Mouse (Mus musculus): Measurements from ENCODE around the gene Vamp1. TPM values are rescaled to one million over a fixed set of nuclear protein-coding genes. Genes with fewer than 3 reads are reported as not detected.

Gene Vamp1
- polyA plus RNA-seq (2015; fragmentation: Nextera tagmentation; extraction: Ambion mirVana): 4.3 and 4.4 TPM in 2 replicates

- WGBS: under 1% methylated on average over 48 of the region's 48 CpGs
- peaks cover 33% of the 10 kb centered on the region for H3K27me3 ChIP-seq
Measured at GRCm38 (mm10) chr6:125215148-125215954, at the start of gene Vamp1. TSS of gene Vamp1 (plus strand) at chr6:125215551.

GRCm38 (mm10) chr6:125166051-125166751 is 49.1 kb upstream of the Vamp1 start, which contains the start of gene Gapdh:
TSS of gene Gapdh (minus strand) at chr6:125166467.
- H3K27me3 ChIP-seq: no peaks in the 10 kb centered on the region
- peak within 1 kb of the TSS; percentile 96 for H3K4me2 ChIP-seq
- H3K9me3 ChIP-seq: no peaks in the 10 kb centered on the region
- peak within 1 kb of the TSS; percentile 97 for H3K9ac ChIP-seq
- peak within 1 kb of the TSS; percentile 96 for H3K4me3 ChIP-seq
- H3K36me3 ChIP-seq: peaks cover 66% of the 10 kb centered on the region
- under 1% methylated on average over 18 of the region's 18 CpGs for WGBS
- H3K27ac ChIP-seq: peak within 1 kb of the TSS; percentile 93
- ATAC-seq (ENCODE audit: insufficient number of reproducible peaks, insufficient read depth, low FRiP score, low TSS enrichment, low read depth): peak; percentile 16; the same call in 1 of the 2 replicates
- peaks cover 47% of the 10 kb centered on the region for H3K4me1 ChIP-seq

More at GRCm38 (mm10) chr6:125215148-125215954, at the start of gene Vamp1:
- Histone ChIP-seq H3K27ac (peak within 1 kb of the TSS; percentile 55; the same call in 1 of the 2 replicates), H3K9ac (peak within 1 kb of the TSS; percentile 80), H3K4me2 (peak within 1 kb of the TSS; percentile 95), H3K4me1 (peaks cover 9% of the 10 kb centered on the region), H3K36me3 (no peaks in the 10 kb centered on the region), H3K9me3 (no peaks in the 10 kb centered on the region), H3K4me3 (peak within 1 kb of the TSS; percentile 65)
- ATAC-seq (ENCODE audit: insufficient number of reproducible peaks, insufficient read depth, low FRiP score, low TSS enrichment, low read depth): peak; percentile 91

GRCm38 (mm10) chr6:125166861-125167650 is 48.3 kb upstream of the Vamp1 start:
- 20% methylated on average over 10 of the region's 10 CpGs for WGBS
- peak overlapping the region; percentile 96 for H3K4me3 ChIP-seq

GRCm38 (mm10) chr6:125168086-125168485 is 47.3 kb upstream of the Vamp1 start:
- Histone ChIP-seq H3K27me3 (no peaks in the 10 kb centered on the region), H3K9me3 (no peaks in the 10 kb centered on the region), H3K27ac (peak overlapping the region; percentile 93; the same call in 1 of the 2 replicates), H3K4me2 (no peak overlapping the region), H3K36me3 (peaks cover 73% of the 10 kb centered on the region), H3K4me1 (peaks cover 36% of the 10 kb centered on the region), H3K9ac (peak overlapping the region; percentile 97; the same call in 1 of the 2 replicates), H3K4me3 (no peak overlapping the region)
- no peak for ATAC-seq (ENCODE audit: insufficient number of reproducible peaks, insufficient read depth, low FRiP score, low TSS enrichment, low read depth)
- 92% methylated on average over 14 of the region's 14 CpGs for WGBS

More at GRCm38 (mm10) chr6:125166861-125167650, 48.3 kb upstream of the Vamp1 start:
- Histone ChIP-seq H3K27ac (peak overlapping the region; percentile 93), H3K4me2 (peak overlapping the region; percentile 96), H3K9me3 (no peaks in the 10 kb centered on the region), H3K4me1 (peaks cover 41% of the 10 kb centered on the region), H3K36me3 (peaks cover 70% of the 10 kb centered on the region), H3K27me3 (no peaks in the 10 kb centered on the region), H3K9ac (peak overlapping the region; percentile 97)
- no peak for ATAC-seq (ENCODE audit: insufficient number of reproducible peaks, insufficient read depth, low FRiP score, low TSS enrichment, low read depth)

GRCm38 (mm10) chr6:125170194-125170593 is 45.2 kb upstream of the Vamp1 start:
- no peaks in the 10 kb centered on the region for H3K9me3 ChIP-seq
- no peak for ATAC-seq (ENCODE audit: insufficient number of reproducible peaks, insufficient read depth, low FRiP score, low TSS enrichment, low read depth)
- no peaks in the 10 kb centered on the region for H3K27me3 ChIP-seq
- H3K4me2 ChIP-seq: no peak overlapping the region
- peaks cover 22% of the 10 kb centered on the region for H3K4me1 ChIP-seq
- H3K9ac ChIP-seq: no peak overlapping the region
- no peak overlapping the region for H3K27ac ChIP-seq
- peaks cover 81% of the 10 kb centered on the region for H3K36me3 ChIP-seq
- no peak overlapping the region for H3K4me3 ChIP-seq
- WGBS: 88% methylated on average over 6 of the region's 6 CpGs

GRCm38 (mm10) chr6:125172474-125172873 is 42.9 kb upstream of the Vamp1 start:
- Histone ChIP-seq H3K4me1 (peaks cover 7% of the 10 kb centered on the region), H3K4me2 (no peak overlapping the region), H3K4me3 (no peak overlapping the region), H3K9ac (no peak overlapping the region), H3K27ac (no peak overlapping the region), H3K9me3 (no peaks in the 10 kb centered on the region), H3K36me3 (peaks cover 100% of the 10 kb centered on the region), H3K27me3 (no peaks in the 10 kb centered on the region)
- 94% methylated on average over 2 of the region's 2 CpGs for WGBS
- ATAC-seq (ENCODE audit: insufficient number of reproducible peaks, insufficient read depth, low FRiP score, low TSS enrichment, low read depth): no peak

GRCm38 (mm10) chr6:125173256-125173655 is 42.1 kb upstream of the Vamp1 start:
- Histone ChIP-seq H3K4me3 (no peak overlapping the region), H3K9me3 (no peaks in the 10 kb centered on the region), H3K4me2 (no peak overlapping the region), H3K9ac (no peak overlapping the region), H3K4me1 (no peaks in the 10 kb centered on the region), H3K36me3 (peaks cover 100% of the 10 kb centered on the region), H3K27ac (no peak overlapping the region), H3K27me3 (no peaks in the 10 kb centered on the region)
- no peak for ATAC-seq (ENCODE audit: insufficient number of reproducible peaks, insufficient read depth, low FRiP score, low TSS enrichment, low read depth)
- 93% methylated on average over 7 of the region's 7 CpGs for WGBS

- Histone ChIP-seq H3K4me2 (no peak overlapping the region), H3K4me3 (no peak overlapping the region), H3K4me1 (no peaks in the 10 kb centered on the region), H3K36me3 (peaks cover 99% of the 10 kb centered on the region), H3K27me3 (no peaks in the 10 kb centered on the region), H3K9ac (no peak overlapping the region), H3K27ac (no peak overlapping the region), H3K9me3 (no peaks in the 10 kb centered on the region)
- ATAC-seq (ENCODE audit: insufficient number of reproducible peaks, insufficient read depth, low FRiP score, low TSS enrichment, low read depth): no peak
- 93% methylated on average over 5 of the region's 5 CpGs for WGBS
Measured at GRCm38 (mm10) chr6:125175469-125175868, 39.9 kb upstream of the Vamp1 start.

- ATAC-seq (ENCODE audit: insufficient number of reproducible peaks, insufficient read depth, low FRiP score, low TSS enrichment, low read depth): no peak
- no peak overlapping the region for H3K4me3 ChIP-seq
- H3K27ac ChIP-seq: no peak overlapping the region
- no peaks in the 10 kb centered on the region for H3K4me1 ChIP-seq
- H3K4me2 ChIP-seq: no peak overlapping the region
- H3K27me3 ChIP-seq: no peaks in the 10 kb centered on the region
- no peak overlapping the region for H3K9ac ChIP-seq
- 90% methylated on average over 7 of the region's 7 CpGs for WGBS
- no peaks in the 10 kb centered on the region for H3K9me3 ChIP-seq
- peaks cover 97% of the 10 kb centered on the region for H3K36me3 ChIP-seq
Measured at GRCm38 (mm10) chr6:125179601-125180000, 35.8 kb upstream of the Vamp1 start.

- no peak overlapping the region for H3K4me3 ChIP-seq
- WGBS: 86% methylated on average over 5 of the region's 5 CpGs
- no peak overlapping the region for H3K9ac ChIP-seq
- no peaks in the 10 kb centered on the region for H3K9me3 ChIP-seq
- ATAC-seq (ENCODE audit: insufficient number of reproducible peaks, insufficient read depth, low FRiP score, low TSS enrichment, low read depth): no peak
- H3K4me1 ChIP-seq: no peaks in the 10 kb centered on the region
- H3K36me3 ChIP-seq: peaks cover 97% of the 10 kb centered on the region
- no peak overlapping the region for H3K27ac ChIP-seq
- no peak overlapping the region for H3K4me2 ChIP-seq
- no peaks in the 10 kb centered on the region for H3K27me3 ChIP-seq
Measured at GRCm38 (mm10) chr6:125182133-125182532, 33.2 kb upstream of the Vamp1 start.

GRCm38 (mm10) chr6:125186203-125186602 is 29.1 kb upstream of the Vamp1 start:
- H3K27ac ChIP-seq: no peak overlapping the region
- H3K9ac ChIP-seq: no peak overlapping the region
- peaks cover 9% of the 10 kb centered on the region for H3K4me1 ChIP-seq
- no peak overlapping the region for H3K4me2 ChIP-seq
- no peak overlapping the region for H3K4me3 ChIP-seq
- H3K9me3 ChIP-seq: no peaks in the 10 kb centered on the region
- H3K36me3 ChIP-seq: peaks cover 82% of the 10 kb centered on the region
- H3K27me3 ChIP-seq: no peaks in the 10 kb centered on the region
- whole genome bisulfite sequencing: 96% methylated on average over 10 of the region's 10 CpGs
- no peak for ATAC-seq (ENCODE audit: insufficient number of reproducible peaks, insufficient read depth, low FRiP score, low TSS enrichment, low read depth)
